Mouse (Mus musculus): ENCODE data around the gene Olfr493.

Olfr493 gene

GRCm38 (mm10) chr7:108346879-108347278 is at the start of gene Olfr493:
Olfr493 (minus strand) TSS chr7:108346979.
- DNase-seq (ENCODE audit: low spot score) = no peak

GRCm38 (mm10) chr7:108392867-108393266 is 46.1 kb upstream of the Olfr493 start, which contains the start of gene Olfr495:
Olfr495 (plus strand) TSS chr7:108393167.
- DNase-seq (ENCODE audit: low spot score) = no peak

- DNase-seq (ENCODE audit: low spot score) = no peak
These were observed 18.3 kb upstream of the Olfr493 start, which contains the start of gene Olfr494 for GRCm38 (mm10) chr7:108365035-108365434. Olfr494 (plus strand) TSS chr7:108365335.

- DNase-seq (ENCODE audit: low spot score) = no peak
These were observed 23.2 kb downstream of the Olfr493 start, which contains the start of gene Olfr492 for GRCm38 (mm10) chr7:108323574-108323973. Olfr492 (minus strand) TSS chr7:108323674.

- no peak for DNase-seq (ENCODE audit: low spot score)
These were observed 33.6 kb downstream of the Olfr493 start, which contains the start of gene Olfr491 for GRCm38 (mm10) chr7:108313151-108313550. Olfr491 (plus strand) TSS chr7:108313451.

Data from testis, postnatal 10 days (tissue).